Mouse (Mus musculus) mouse trophoblast stem cell (cell line): ENCODE data around the gene 2610301B20Rik.

Experiments
- in situ Hi-C, 2 experiments: fragments of 300-500 bp; cut with MseI, MboI; formaldehyde crosslinking; loops; 2 replicates in 1 of 2; 3 replicates in 1 of 2; pipeline ENCODE4 v1.15.1; 2025

2610301B20Rik gene

DNA sequence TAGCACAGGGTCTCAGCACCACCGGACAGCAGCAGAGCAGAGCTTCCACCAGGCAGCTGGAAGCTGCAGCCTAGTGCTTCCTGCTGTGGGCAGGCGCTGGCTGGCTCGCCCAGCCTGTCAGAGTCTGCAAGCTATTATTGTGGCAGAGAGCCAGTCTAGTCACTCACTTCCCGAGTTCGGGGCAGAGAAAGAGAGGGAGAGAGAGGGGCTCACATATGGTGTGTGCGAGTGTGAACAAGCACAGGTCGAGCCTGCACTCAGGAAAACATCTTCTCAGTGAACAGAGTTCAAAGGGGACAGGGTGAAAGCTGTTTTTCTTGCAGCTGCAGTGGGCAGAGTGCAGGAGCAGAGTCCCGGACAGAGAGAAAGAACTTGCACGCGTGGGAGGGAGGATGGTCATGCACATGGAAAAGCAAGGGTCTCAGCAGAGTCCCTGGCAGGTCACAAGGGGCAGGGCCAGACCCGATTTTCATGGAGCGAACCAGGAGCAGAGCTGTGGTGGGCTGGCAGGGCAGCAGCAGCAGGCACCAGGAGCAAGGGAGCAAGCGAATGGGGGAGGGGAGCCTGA is 31.0 kb downstream of the 2610301B20Rik start:
- in situ Hi-C loops, result loop anchor here (10.0 to 25.0 kb wide), 2 partner anchors 257 to 259 kb away; partner anchors contain the start of gene Trp53inp1 (in 1 of the 2)

DNA sequence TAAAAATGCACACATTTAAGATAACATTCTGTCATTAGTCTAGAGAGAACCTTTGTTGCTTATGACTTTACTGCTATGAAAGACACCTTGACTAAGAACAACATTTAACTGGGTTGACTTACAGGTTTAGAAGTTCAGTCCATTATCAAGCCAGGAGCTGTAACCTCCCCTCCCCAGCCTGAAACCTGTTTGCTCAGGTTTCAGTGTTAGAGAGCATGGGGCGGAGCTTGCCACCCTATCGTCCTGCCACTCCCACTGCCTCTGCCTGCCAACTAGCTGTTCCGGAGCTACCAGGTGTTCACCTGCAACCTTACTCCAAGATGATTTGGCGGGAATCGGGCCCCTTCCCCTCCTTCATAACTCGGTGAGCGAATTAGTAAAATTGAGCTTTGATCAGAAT is 37.1 kb downstream of the 2610301B20Rik start:
- in situ Hi-C loops, result loop anchor here (10.0 to 25.0 kb wide), 4 partner anchors 153 to 273 kb away; partner anchors contain the start of gene Trp53inp1 (in 1 of the 2)

DNA sequence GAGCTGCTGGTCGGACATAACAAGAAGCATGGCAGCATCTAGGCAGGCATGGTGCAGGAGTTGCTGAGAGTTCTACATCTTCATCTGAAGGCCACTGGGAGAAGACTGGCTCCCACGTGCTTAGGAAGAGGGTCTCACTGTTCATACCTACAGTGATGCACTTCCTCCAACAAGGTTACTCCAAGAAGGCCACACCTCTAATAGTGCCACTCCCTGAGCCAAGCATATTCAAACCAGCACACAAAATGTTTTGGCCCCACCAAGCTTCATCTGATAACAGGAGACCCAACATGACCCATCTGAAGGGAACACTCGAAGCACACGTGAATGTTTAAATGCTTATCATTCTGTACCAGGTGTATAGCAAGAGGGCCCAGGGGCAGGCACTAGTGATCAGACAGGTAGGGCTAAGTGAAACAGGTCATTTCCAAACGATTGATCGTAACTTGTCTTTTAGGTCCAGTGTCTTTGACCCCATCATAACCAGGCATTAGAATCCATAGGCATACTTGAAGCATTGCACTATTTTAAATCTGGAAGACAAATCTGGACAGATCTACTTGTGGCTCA is 37.7 kb downstream of the 2610301B20Rik start:
- in situ Hi-C loops, result loop anchor here (10.0 to 25.0 kb wide), 4 partner anchors 153 to 273 kb away; partner anchors contain the start of gene Trp53inp1 (in 1 of the 2)

DNA sequence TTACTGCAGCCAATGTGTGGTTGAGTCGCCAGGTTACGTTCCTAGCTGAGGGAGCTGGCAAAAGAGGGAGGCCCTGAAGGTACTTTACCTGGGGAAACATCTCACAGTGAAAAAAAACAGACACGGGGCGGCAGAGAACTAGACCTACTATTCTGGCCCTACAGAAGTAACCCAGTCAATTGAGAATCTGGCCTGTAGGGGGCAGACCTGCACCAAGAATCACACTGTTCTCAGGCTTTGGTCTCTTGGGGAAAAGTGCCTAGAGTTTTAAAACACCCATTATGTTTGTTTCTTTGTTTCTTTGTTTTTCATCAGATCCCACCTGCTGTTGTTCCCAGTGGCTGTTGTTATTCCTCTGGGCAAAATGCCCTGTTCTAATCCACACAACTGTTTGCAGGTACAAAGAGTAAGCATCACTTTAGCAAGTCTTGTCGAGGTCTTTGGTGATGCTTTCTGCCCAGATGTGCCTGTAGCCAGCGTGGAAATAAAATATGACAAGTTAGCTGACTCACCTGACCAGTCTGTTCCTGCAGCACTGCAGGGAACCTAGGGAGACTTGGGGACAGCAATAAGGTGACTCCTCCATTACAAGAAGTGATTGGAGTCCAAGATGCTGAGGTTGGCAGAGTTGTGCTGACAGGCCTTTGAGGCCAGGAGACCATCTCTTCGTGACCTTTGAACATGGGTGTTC is 38.5 kb downstream of the 2610301B20Rik start:
- in situ Hi-C loops, result loop anchor here (10.0 to 25.0 kb wide), 4 partner anchors 152 to 272 kb away; partner anchors contain the start of gene Trp53inp1 (in 1 of the 2)

DNA sequence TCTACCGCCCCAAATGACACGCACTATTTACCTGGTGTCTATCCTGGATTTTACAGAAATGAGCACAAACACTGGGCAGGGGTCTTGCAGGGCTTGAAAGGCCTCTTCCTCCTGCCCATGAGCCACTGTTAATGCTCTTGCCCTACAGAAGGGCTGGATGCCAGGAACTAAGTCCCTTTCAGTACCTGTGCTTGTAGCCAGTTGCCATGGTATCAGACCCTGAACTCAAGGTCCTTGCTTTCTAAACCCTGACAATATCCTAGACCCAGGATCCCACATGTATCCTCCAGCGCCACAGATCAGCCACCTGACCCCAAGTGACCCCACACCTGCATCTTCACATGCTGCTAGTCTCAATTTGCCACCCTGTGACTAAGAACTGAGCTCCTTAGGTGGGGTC is 39.1 kb downstream of the 2610301B20Rik start:
- in situ Hi-C loops, result loop anchor here (10.0 to 25.0 kb wide), 4 partner anchors 151 to 271 kb away; partner anchors contain the start of gene Trp53inp1 (in 1 of the 2)

DNA sequence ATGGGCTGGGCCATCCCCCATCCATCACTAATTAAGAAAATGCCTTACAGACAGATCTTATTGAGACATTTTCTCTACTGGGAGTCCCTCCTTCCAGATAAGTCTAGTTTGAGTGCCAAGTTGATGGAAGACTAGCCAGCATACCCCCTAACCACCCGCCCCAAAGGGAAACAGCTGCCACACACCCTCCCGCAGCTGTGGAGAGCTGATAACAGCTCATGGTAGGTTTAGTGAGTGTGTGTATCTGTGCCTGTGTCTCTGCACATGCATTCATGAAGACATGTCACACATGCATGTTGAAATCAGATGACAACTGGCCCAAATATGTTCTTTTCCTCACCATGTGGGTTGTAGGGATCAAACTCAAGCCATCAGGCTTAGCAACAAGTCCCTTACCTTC is 40.5 kb downstream of the 2610301B20Rik start:
- in situ Hi-C loops, result loop anchor here (10.0 to 25.0 kb wide), 4 partner anchors 150 to 270 kb away; partner anchors contain the start of gene Trp53inp1 (in 1 of the 2)

DNA sequence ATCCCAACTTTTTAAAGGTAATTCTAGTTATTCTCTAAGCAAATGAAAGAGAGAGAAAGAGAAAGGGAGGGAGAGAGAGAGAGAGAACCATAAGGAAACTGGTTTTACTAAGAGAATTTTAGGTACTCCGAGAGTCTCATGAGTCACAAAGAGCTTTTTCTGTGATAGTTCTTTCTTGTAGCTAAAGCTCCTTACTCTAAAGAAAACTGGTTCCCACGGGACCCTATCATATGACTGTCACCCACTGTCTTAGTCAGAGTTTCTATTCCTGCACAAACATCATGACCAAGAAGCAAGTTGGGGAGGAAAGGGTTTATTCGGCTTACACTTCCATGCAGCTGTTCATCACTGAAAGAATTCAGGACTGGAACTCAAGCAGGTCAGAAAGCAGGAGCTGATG is 41.0 kb downstream of the 2610301B20Rik start:
- in situ Hi-C loops, result loop anchor here (10.0 to 25.0 kb wide), 4 partner anchors 150 to 270 kb away; partner anchors contain the start of gene Trp53inp1 (in 1 of the 2)

DNA sequence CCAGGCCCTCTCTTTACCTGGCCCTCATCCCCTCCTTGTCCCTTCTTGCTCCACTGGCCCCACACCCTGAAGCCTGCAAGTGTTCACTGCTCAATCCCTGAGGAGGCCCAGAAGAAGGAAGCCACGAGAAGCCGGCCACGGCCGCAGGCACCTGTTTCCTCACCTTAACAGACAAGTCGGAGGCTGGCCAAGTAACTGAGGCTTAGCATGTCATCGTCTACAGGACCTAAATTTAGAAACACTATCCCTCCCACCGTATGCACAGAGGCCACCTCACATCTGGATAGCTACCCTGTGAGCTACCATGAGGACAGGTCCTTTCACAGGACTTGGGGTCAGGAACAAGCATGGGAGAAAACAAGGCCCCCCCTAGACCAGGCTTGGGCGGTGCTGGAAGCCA is 44.1 kb downstream of the 2610301B20Rik start:
- in situ Hi-C loops, result loop anchor here (10.0 to 25.0 kb wide), 4 partner anchors 146 to 266 kb away; partner anchors contain the start of gene Trp53inp1 (in 1 of the 2)

DNA sequence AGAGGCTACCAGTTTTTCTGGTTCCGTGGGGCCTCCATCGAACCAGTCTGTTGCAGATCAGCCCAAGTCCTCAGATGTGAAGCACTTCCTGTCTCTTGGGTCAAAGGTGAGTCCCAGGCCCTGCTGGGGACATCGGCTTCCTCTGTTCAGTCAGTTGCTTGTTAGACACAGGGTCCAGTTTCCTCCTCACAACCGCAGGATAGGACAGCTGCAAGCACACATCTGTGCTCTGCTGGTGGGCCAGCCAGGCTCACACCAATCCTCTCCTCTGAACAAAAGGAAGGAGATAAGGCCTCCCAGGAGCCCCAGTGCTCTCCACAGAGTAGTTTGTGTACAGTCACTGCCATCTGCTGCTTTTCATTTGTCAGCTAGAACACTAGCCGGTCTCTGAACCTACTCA is 44.8 kb downstream of the 2610301B20Rik start:
- in situ Hi-C loops, result loop anchor here (10.0 to 25.0 kb wide), 4 partner anchors 146 to 266 kb away; partner anchors contain the start of gene Trp53inp1 (in 1 of the 2)

DNA sequence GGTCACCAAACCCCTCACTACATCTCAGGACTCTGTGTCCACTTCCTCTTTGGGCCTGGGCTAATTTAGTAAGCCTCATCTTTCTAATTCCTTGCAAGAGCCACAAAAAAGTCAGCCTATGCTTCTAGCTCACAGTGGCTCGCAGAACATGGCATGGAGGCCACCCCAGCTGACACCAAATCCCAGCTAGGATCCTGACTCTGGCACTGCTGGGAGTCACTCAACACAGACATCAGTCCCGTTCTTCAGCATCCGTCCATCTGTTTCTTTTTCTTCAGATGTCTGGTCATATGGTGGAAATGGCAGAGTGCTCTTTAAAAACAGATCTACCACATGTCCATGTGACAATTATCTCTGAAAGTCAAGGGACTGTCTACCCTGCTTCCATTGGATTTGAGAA is 45.2 kb downstream of the 2610301B20Rik start:
- in situ Hi-C loops, result loop anchor here (10.0 to 25.0 kb wide), 4 partner anchors 145 to 265 kb away; partner anchors contain the start of gene Trp53inp1 (in 1 of the 2)

DNA sequence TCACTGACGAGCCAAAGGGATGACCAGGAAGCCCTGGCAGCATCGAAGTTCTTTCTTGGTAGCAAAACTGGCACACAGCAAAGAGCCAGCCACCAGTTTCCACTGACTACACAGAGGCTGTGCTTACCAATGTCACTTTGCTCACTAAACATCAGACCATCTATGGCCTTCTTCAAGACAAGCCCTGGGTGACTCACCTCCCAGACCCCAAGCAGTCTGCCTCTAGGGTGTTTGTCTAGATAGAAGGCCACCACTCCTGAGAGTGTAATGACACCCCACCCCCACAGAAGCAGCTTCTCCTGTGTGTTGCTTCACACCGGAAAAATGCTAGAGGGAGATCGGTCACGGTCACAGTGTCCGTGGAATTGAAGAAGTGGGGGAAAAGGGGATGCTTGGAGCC is 45.7 kb downstream of the 2610301B20Rik start:
- in situ Hi-C loops, result loop anchor here (10.0 to 25.0 kb wide), 4 partner anchors 145 to 265 kb away; partner anchors contain the start of gene Trp53inp1 (in 1 of the 2)

DNA sequence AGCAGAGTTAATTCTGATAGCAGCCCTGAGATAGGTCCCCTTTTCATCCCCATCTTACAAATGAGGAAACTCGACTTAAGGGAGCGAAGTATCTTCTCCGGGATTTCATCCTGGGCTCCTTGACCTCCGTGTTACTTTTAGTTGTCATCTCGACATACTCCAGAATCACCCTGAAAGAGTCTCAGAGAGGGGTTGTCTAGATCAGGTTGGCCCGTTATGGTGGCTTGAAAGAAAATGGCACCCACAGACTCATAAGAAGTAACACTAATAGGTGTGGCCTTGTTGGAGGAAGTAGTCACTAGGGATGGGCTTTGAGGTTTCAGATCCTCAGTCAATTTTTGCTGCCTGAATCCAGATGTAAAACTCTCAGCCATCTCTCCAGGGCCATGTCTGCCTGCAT is 46.3 kb downstream of the 2610301B20Rik start:
- in situ Hi-C loops, result loop anchor here in 1 of 2 experiments (25.0 kb wide), 1 partner anchor 242 kb away; the partner anchor contains the start of gene Trp53inp1

DNA sequence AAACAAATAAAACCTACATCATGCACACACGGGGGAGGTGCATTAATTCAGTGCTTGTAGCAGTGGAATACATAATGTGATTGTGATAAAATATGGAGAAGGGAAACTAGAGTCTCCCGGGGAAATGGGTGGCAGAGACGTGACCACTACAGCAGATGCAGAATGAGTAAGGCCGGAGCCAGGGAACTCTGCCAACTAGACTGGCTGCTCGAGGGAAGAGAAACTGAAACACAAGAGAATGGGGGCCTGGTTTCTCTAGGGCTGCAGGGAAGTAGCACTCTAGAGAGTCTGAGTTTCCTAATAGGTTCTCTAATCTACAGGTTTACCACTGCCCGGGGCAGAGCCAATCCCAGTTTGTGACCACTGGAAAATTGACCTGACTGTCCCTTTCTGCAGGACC is 48.9 kb downstream of the 2610301B20Rik start:
- in situ Hi-C loops, result loop anchor here in 1 of 2 experiments (25.0 kb wide), 1 partner anchor 239 kb away; the partner anchor contains the start of gene Trp53inp1

DNA sequence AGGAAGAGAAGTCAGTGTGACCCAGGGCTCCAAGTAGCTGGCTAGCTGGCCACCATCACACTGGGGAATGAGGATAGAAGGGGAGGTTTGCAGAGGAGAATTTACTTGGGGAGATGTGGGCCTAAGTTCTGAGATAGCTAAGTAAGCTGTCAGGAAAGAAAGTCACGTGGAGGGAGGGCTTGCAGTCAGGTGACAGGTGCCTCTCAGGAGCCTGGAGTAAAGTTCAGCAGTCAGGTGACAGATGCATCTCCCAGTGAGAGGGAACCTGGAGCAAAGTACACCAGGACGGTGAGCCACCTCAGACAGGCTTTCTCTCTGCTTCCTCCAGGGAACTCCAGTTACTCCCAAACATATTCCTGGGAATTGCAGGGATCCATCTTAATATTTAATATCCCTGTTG is 49.8 kb downstream of the 2610301B20Rik start:
- in situ Hi-C loops, result loop anchor here in 1 of 2 experiments (25.0 kb wide), 1 partner anchor 238 kb away; the partner anchor contains the start of gene Trp53inp1

DNA sequence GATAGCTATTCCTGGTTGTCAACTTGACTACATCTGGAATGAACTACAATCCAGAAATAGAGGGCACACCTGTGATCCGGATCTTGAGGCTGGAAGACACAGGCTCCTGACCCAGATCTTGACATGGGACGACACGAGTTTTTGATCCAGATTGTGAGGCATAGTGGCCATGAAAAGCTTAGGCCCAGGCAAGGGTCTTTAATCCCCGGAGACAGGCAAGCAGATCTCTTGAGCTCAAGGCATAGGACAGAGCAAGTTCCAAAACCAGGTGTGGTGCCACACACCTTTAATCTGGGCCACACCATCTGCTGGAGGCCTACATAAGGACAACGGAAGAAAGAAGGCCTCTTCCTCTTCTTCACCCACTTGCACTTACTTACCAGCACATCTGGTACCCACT is 50.2 kb downstream of the 2610301B20Rik start:
- in situ Hi-C loops, result loop anchor here in 1 of 2 experiments (25.0 kb wide), 1 partner anchor 238 kb away; the partner anchor contains the start of gene Trp53inp1

DNA sequence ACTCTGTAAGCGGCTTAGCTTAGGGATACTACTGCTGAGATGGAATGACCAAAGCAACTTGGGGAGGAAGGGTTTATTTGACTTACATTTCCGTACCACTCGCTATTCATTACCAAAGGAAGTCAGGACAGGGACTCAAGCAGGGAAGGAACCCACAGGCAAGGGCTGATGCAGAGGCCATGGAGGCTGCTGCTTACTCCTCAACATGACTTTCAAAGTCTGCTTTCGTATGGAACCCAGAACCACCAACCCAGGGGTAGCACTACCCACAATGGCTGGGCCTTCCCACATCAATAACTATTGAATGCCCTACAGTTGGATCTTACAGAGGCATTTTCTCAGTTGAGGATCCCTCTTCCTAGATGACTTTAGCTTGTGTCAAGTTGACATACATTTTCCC is 52.1 kb downstream of the 2610301B20Rik start:
- in situ Hi-C loops, result no loop called here

DNA sequence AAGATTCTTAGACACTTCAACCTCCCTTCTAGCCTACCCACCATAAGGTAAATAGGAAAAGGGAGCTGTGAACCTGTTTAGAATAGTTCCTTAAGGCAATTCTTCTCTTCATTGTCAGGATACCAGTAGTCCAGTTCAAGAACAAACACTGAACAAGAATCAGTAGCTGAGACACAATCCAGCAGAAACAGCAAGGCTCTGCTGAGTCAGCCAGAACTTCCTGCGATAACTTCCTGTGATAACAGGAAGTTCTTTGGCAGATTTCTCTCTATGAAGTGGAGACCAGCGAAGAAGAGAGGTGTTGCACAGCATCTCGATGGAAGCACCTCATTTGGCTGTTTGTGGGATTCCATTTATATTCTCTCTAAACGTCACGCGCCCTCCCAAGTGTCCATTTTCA is 53.9 kb downstream of the 2610301B20Rik start:
- in situ Hi-C loops, result no loop called here

DNA sequence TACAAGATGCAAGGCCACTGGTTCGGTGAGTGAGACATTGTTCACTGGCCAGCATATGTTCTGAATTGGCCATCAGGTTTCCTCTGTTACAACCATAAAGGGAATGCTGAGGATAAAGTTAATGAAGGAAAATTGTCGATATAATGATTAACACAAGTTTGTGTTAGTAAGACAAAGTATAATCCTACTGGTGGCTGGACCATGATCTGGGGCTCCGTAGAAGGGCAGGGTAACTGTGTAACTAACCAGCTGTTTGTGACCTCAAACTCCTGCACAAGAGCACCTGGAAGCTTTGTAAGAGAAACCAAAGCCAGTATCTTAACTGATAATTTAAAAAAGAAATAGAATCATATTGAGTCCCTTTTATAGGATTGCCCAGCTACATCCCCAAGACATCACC is 55.4 kb downstream of the 2610301B20Rik start:
- in situ Hi-C loops, result no loop called here

DNA sequence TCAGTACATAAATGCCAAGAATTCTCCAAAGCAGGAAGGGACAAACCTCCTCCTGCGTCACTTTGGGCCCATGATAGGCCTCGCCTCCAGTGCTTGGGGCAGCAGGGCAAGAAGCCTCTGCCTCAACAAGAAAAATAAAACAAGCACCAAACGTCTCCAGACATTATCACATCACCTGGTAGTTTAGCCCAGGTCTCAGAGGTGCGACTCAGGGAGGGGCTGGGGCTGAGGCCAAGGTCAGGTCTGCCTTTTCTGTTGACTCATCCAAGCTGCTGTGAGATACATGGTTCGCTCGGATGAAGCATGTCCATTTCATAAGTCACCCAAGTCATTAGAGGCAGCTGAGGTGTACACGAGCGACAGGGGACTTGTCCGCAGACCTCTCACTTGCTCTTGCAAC is 56.7 kb downstream of the 2610301B20Rik start:
- in situ Hi-C loops, result no loop called here

DNA sequence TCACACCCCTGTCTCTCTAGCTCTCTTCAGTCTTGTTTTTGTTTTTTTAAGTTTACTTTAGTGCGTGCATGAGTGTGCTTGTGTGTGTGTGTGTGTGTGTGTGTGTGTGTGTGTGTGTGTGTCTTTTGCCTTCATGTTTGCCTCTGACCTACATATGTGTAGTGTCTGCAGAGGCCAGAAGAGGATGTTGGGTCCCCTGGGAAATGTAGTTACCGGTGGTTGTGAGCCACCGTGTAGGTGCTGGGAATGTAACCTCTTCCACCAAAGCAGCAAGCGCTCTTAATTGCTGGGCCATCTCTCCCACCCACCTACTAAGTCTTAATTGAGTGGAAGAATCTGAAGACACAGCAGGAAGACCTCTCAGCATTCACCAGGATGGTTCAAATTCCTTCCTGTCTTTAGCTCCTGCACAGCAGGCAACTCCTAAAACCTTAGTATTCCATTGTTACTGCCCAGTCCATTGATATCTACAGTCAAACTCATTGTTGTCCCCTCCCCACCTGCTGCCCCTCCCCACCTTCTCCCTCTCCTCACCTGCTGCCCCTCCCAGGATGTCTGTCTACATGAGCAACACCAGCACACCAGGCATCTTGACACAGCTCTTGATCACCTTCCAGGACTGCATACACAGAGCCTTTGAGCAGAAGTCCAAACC is 57.9 kb downstream of the 2610301B20Rik start:
- in situ Hi-C loops, result no loop called here

DNA sequence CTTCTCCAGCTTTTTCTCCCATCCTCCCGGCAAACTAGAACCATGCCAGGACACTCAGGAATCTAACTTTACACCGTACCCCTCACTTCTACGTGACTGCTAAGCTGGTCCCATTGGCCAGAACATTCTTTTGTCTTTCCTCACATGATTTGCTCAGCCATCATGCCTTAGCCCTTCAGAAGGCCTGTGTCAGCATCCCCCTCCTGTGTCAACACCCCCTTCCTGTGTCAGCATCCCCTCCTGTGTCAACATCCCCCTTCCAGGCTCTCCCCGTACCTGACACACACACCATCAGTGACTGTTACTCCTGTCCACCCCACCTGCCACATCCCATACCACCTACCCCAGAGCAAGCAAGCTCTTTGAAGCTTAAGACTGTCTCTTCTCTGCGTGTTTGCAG is 58.5 kb downstream of the 2610301B20Rik start:
- in situ Hi-C loops, result no loop called here
